Mouse (Mus musculus): ENCODE results near the gene Psg19.
A peak's percentile ranks its signal among the peaks of the same experiment; 100 is the strongest.

The Psg19 gene

DNA sequence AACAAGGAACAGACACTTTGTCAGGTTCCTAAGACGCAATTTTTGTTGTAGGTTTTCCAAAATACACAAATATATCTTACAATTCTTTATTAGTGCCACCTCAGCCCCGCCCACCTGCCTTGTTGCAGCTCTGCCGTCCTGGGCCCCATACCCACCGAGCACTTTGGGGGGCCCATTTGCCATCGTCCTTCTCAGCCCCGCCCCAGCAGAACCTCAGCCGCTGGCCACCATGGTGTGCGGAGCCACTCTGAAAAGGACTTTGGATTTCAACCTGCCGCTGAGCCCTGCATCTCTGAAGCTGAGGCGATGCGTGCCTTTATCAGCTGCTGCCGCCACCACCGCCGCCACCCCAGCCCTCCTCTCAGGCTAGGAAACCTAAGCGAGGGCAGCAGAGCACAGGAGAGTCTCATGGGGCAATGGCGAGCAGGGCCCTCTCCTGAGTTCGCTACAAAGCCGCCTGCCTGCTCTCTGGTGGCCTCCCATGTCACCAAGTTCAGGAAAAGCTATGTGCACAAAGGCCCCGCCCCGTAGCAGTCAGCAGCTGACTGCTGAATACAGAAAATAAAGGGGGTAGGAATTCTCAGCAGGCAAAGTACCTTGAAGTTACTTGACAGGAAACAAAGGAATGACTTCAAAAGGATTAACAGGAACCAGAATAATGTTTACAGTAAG lies 52.0 kb downstream of the Psg19 start:
- peak; percentile 22 for DNase-seq (ENCODE audit: low spot score)
